Mouse (Mus musculus): ENCODE measurements around the gene Ctu2. TPM values are rescaled to one million over a fixed set of nuclear protein-coding genes. Genes with fewer than 3 reads are reported as not detected.

The Ctu2 gene
- polyA plus RNA-seq, 1 experiment: 45.0 TPM

GRCm38 (mm10) chr8:122462510-122462909 is 13.4 kb upstream of the Ctu2 start:
- DNase-seq: no peak
- H3K27ac ChIP-seq (ENCODE audit: insufficient read depth, low read length): no peak overlapping the region
- no peak overlapping the region for H3K4me3 ChIP-seq (replicated peaks; ENCODE audit: insufficient read depth, low read depth, low read length)
- peaks cover 5% of the 10 kb centered on the region; the same call in 1 of the 2 replicates for H3K4me1 ChIP-seq (ENCODE audit: control insufficient read depth, insufficient read depth, low read length)
- TF ChIP-seq POLR2A (IDR thresholded peaks at IDR 0.05; ENCODE audit: borderline replicate concordance, insufficient read depth, low read length) (no peak), CTCF (IDR thresholded peaks at IDR 0.05; ENCODE audit: borderline replicate concordance, insufficient read depth, low read depth, low read length) (no peak)
- H3K27me3 ChIP-seq (ENCODE audit: control insufficient read depth, insufficient read depth, low read length): no peaks in the 10 kb centered on the region
- 78% methylated on average over 8 of the region's 8 CpGs for WGBS

- 63% methylated on average over 12 of the region's 12 CpGs for WGBS
- Histone ChIP-seq H3K4me3 (replicated peaks; ENCODE audit: insufficient read depth, low read depth, low read length) (no peak overlapping the region), H3K27ac (ENCODE audit: insufficient read depth, low read length) (no peak overlapping the region), H3K27me3 (ENCODE audit: control insufficient read depth, insufficient read depth, low read length) (no peaks in the 10 kb centered on the region), H3K4me1 (ENCODE audit: control insufficient read depth, insufficient read depth, low read length) (peaks cover 5% of the 10 kb centered on the region; the same call in 1 of the 2 replicates)
- no peak for DNase-seq
- TF ChIP-seq POLR2A (IDR thresholded peaks at IDR 0.05; ENCODE audit: borderline replicate concordance, insufficient read depth, low read length) (no peak), CTCF (IDR thresholded peaks at IDR 0.05; ENCODE audit: borderline replicate concordance, insufficient read depth, low read depth, low read length) (no peak)
These were observed 12.0 kb upstream of the Ctu2 start for GRCm38 (mm10) chr8:122463651-122464640.

DNA sequence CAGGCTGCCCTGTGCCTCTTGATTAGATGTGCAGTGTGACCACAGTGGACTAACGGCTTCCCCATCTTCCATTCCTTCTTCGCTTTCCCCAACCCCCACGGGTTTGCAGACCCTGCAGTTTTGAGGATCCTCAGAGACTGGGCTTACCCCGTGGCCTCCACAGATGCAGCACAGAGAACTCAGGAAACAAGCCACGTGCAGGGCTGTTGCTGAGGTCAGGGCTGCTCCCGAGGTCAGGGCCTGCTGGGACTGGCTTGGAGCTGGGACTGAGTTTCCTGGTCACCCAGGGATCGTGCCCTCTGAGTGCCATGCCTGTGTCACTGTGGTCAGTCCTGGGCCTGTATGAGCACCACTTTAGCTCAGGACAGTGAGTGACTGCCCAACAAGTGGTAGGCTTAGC is 11.0 kb upstream of the Ctu2 start:
- DNase-seq: no peak
- no peak for TF ChIP-seq CTCF (IDR thresholded peaks at IDR 0.05; ENCODE audit: borderline replicate concordance, insufficient read depth, low read depth, low read length)
- TF ChIP-seq POLR2A (IDR thresholded peaks at IDR 0.05; ENCODE audit: borderline replicate concordance, insufficient read depth, low read length): no peak

DNA sequence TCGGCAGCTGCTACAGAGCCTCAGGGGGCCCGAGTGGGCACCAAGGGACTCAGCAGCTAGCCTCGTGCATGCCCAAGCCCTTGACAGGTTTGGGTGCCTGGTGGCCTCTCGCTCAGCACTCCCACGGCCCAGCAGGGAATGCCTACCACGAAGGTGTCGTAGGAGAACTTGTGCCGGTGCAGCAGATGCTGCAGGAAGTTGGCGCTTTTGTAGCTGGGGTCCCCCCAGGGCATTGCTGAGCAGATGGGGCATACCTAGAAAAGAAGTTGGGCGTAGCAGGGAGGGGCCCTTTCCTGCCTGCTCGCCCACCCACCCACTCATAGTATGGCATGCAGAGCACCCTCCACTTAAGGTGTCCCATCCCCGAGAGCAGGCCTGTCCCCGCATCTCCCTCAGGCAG is 8.1 kb upstream of the Ctu2 start:
- 76% methylated on average over 13 of the region's 13 CpGs for WGBS
- Histone ChIP-seq H3K4me1 (ENCODE audit: control insufficient read depth, insufficient read depth, low read length) (no peaks in the 10 kb centered on the region), H3K4me3 (replicated peaks; ENCODE audit: insufficient read depth, low read depth, low read length) (no peak overlapping the region), H3K27me3 (ENCODE audit: control insufficient read depth, insufficient read depth, low read length) (no peaks in the 10 kb centered on the region), H3K27ac (ENCODE audit: insufficient read depth, low read length) (no peak overlapping the region)
- DNase-seq: no peak
- TF ChIP-seq CTCF (IDR thresholded peaks at IDR 0.05; ENCODE audit: borderline replicate concordance, insufficient read depth, low read depth, low read length): no peak
- TF ChIP-seq POLR2A (IDR thresholded peaks at IDR 0.05; ENCODE audit: borderline replicate concordance, insufficient read depth, low read length): no peak

More for the DNA sequence above, 11.0 kb upstream of the Ctu2 start:
- Histone ChIP-seq H3K4me1 (ENCODE audit: control insufficient read depth, insufficient read depth, low read length) (peaks cover 5% of the 10 kb centered on the region; the same call in 1 of the 2 replicates), H3K27ac (ENCODE audit: insufficient read depth, low read length) (no peak overlapping the region), H3K27me3 (ENCODE audit: control insufficient read depth, insufficient read depth, low read length) (no peaks in the 10 kb centered on the region), H3K4me3 (replicated peaks; ENCODE audit: insufficient read depth, low read depth, low read length) (no peak overlapping the region)
- WGBS: 68% methylated on average over 7 of the region's 7 CpGs

DNA sequence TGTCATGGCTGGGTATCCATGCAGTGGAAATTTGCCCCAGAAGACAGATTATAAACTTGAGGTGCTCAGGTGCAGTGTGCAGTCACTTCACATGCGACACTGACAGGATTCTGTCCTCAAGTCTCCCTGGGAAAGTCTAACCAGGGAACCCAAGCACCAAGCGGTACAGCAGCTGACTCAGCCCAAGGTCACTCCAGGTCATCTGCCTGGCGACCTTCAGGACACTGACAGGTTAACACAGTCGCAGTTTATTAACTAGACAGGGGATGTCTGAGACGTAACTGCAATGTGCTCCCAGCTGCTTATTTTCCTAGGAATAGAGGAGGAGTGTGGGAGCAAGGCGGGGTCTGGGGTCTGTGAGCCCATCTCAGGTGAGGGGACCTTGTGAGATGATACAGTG is 6.5 kb upstream of the Ctu2 start:
- Histone ChIP-seq H3K4me3 (replicated peaks; ENCODE audit: insufficient read depth, low read depth, low read length) (no peak overlapping the region), H3K27me3 (ENCODE audit: control insufficient read depth, insufficient read depth, low read length) (no peaks in the 10 kb centered on the region), H3K4me1 (ENCODE audit: control insufficient read depth, insufficient read depth, low read length) (peaks cover 7% of the 10 kb centered on the region; the same call in 1 of the 2 replicates), H3K27ac (ENCODE audit: insufficient read depth, low read length) (no peak overlapping the region)
- no peak for DNase-seq
- TF ChIP-seq POLR2A (IDR thresholded peaks at IDR 0.05; ENCODE audit: borderline replicate concordance, insufficient read depth, low read length) (no peak), CTCF (IDR thresholded peaks at IDR 0.05; ENCODE audit: borderline replicate concordance, insufficient read depth, low read depth, low read length) (no peak)
- WGBS: 80% methylated on average over 6 of the region's 6 CpGs

GRCm38 (mm10) chr8:122469965-122470364 is 6.0 kb upstream of the Ctu2 start:
- TF ChIP-seq POLR2A (IDR thresholded peaks at IDR 0.05; ENCODE audit: borderline replicate concordance, insufficient read depth, low read length): no peak
- no peak for TF ChIP-seq CTCF (IDR thresholded peaks at IDR 0.05; ENCODE audit: borderline replicate concordance, insufficient read depth, low read depth, low read length)
- Histone ChIP-seq H3K27me3 (ENCODE audit: control insufficient read depth, insufficient read depth, low read length) (no peaks in the 10 kb centered on the region), H3K27ac (ENCODE audit: insufficient read depth, low read length) (no peak overlapping the region), H3K4me1 (ENCODE audit: control insufficient read depth, insufficient read depth, low read length) (peaks cover 12% of the 10 kb centered on the region; the same call in 1 of the 2 replicates), H3K4me3 (replicated peaks; ENCODE audit: insufficient read depth, low read depth, low read length) (no peak overlapping the region)
- 86% methylated on average over 10 of the region's 10 CpGs for WGBS
- no peak for DNase-seq

DNA sequence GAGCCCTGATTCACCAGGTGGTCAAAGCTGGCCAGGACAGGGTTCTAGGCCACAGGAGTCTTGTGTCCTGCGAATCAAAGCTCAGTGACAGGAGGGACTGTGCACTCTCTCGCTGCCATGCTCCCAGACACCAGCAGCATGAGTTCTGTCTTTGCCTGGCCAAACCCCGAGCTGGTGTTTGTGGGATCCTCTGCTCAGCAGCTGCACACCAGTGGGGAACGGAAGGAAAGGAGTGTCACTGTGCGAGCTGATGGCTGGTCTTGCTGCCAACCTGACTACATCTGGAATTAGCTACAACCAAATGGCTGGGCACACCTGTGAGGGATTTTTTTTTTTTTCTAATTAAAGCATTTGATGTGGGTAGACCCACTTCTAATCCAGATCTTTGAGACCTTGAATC is 5.3 kb upstream of the Ctu2 start:
- Histone ChIP-seq H3K4me3 (replicated peaks; ENCODE audit: insufficient read depth, low read depth, low read length) (no peak overlapping the region), H3K27ac (ENCODE audit: insufficient read depth, low read length) (no peak overlapping the region), H3K4me1 (ENCODE audit: control insufficient read depth, insufficient read depth, low read length) (peaks cover 12% of the 10 kb centered on the region; the same call in 1 of the 2 replicates), H3K27me3 (ENCODE audit: control insufficient read depth, insufficient read depth, low read length) (no peaks in the 10 kb centered on the region)
- WGBS: 78% methylated on average over 5 of the region's 5 CpGs
- TF ChIP-seq POLR2A (IDR thresholded peaks at IDR 0.05; ENCODE audit: borderline replicate concordance, insufficient read depth, low read length) (no peak), CTCF (IDR thresholded peaks at IDR 0.05; ENCODE audit: borderline replicate concordance, insufficient read depth, low read depth, low read length) (no peak)
- no peak for DNase-seq

Measured in cerebellum, adult 2 months (tissue).